Mouse (Mus musculus) T-helper 1 cell (primary cell): ENCODE results near the gene Olfr419.

Source experiments
- in situ Hi-C: fragments of 300-600 bp; cut with MboI, MseI; formaldehyde crosslinking; loops from one replicate; pipeline ENCODE4 v1.15.1; 2025; ENCODE audit warnings: high pct_unique_total_duplicates

The Olfr419 gene

GRCm38 (mm10) chr1:174251961-174252360 is at the start of gene Olfr419:
Gene Olfr419, minus strand, starts transcription at chr1:174252061.
- in situ Hi-C loops: no loop called here

GRCm38 (mm10) chr1:174270643-174271042 is 18.8 kb upstream of the Olfr419 start:
- in situ Hi-C loops: no loop called here

GRCm38 (mm10) chr1:174269162-174269561 is 17.3 kb upstream of the Olfr419 start:
- in situ Hi-C loops: no loop called here

- in situ Hi-C loops: no loop called here
Observed at GRCm38 (mm10) chr1:174267816-174268215, 16.0 kb upstream of the Olfr419 start.

GRCm38 (mm10) chr1:174250376-174250775 is 1.5 kb downstream of the Olfr419 start:
- in situ Hi-C loops: no loop called here

GRCm38 (mm10) chr1:174247170-174247569 is 4.7 kb downstream of the Olfr419 start:
- in situ Hi-C loops: no loop called here

GRCm38 (mm10) chr1:174246080-174246479 is 5.8 kb downstream of the Olfr419 start:
- in situ Hi-C loops: no loop called here

- in situ Hi-C loops: no loop called here
Observed at GRCm38 (mm10) chr1:174244621-174245020, 7.2 kb downstream of the Olfr419 start.

GRCm38 (mm10) chr1:174239916-174240315 is 11.9 kb downstream of the Olfr419 start:
- in situ Hi-C loops: no loop called here

GRCm38 (mm10) chr1:174216528-174217204 is 35.2 kb downstream of the Olfr419 start:
- in situ Hi-C loops: no loop called here

GRCm38 (mm10) chr1:174215270-174216038 is 36.4 kb downstream of the Olfr419 start:
- in situ Hi-C loops: no loop called here

- in situ Hi-C loops: no loop called here
Observed at GRCm38 (mm10) chr1:174212286-174212685, 39.6 kb downstream of the Olfr419 start.

- in situ Hi-C loops: no loop called here
Observed at GRCm38 (mm10) chr1:174204699-174205098, 47.2 kb downstream of the Olfr419 start.
